Mouse (Mus musculus): Measurements from ENCODE around the gene Atp5h. TPM values are rescaled to one million over a fixed set of nuclear protein-coding genes. Genes with fewer than 3 reads are reported as not detected.
"Not testable (repeated sequence)": the region's sequence is repeated elsewhere in the genome, so short reads cannot be mapped to it uniquely, and the experiment has no call there.

The Atp5h gene
- polyA plus RNA-seq, 1 experiment from 2014 or later, result 943 TPM

DNA sequence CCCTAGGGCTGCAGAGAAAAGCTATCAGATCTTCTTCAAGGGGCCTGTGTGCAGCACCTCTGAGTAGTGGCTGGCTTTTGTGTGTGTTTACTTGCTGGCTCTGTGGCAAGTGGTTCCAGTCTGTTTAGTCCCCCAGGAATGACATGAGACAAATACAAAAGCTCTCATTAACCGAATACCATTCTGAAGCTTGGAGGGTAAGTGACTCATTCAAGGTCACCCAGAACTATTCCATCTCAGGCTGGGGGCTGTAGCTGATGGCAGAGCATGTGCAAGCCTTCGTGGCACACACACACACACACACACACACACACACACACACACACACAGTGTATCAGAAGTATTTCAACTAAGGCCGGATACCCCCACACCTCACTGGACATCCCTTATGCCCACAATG lies 19.6 kb downstream of the Atp5h start:
- H3K9me3 ChIP-seq (ENCODE audit: control insufficient read depth, low read length), result no peaks in the 10 kb centered on the region
- 97% methylated on average over 2 of the region's 3 CpGs for WGBS
- peaks cover 14% of the 10 kb centered on the region; the same call in 1 of the 2 replicates for H3K36me3 ChIP-seq (ENCODE audit: control insufficient read depth, insufficient read depth, low read length)
- no peak for DNase-seq (ENCODE audit: low spot score)
- peaks cover 5% of the 10 kb centered on the region; the same call in 1 of the 2 replicates for H3K4me1 ChIP-seq (ENCODE audit: control insufficient read depth, insufficient read depth, low read length)
- H3K27me3 ChIP-seq (replicated peaks; ENCODE audit: control insufficient read depth, insufficient read depth, low read length), result no peaks in the 10 kb centered on the region
- no peak for ATAC-seq (ENCODE audit: low read depth)
- no peak overlapping the region for H3K27ac ChIP-seq (replicated peaks; ENCODE audit: low read depth, low read length)
- H3K4me2 ChIP-seq (ENCODE audit: low read depth, low read length), result no peak overlapping the region
- H3K4me3 ChIP-seq (ENCODE audit: low read depth, low read length), result no peak overlapping the region
- H3K9ac ChIP-seq (ENCODE audit: low read depth, low read length), result no peak overlapping the region

DNA sequence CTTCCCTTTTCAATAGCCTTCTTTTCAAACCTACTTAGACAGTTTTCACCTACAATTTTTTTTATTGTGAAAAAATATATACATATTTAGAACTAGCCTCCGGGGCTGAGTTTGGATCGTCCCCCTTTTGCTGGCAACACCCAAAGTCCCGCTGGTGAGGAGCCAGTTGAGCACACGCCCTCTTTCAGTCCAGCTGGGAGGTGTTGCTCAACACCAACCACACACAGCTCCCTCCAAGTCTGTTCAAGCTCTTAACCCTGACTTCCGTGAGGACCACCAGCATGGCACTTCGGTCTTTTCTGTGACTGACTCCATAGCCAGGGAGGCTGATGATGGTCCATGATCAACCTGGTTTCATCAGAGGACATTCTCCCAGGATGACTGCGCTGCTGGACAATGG lies 21.7 kb downstream of the Atp5h start:
- peaks cover 32% of the 10 kb centered on the region for H3K36me3 ChIP-seq (ENCODE audit: control insufficient read depth, insufficient read depth, low read length)
- 80% methylated on average over 7 of the region's 7 CpGs for WGBS
- ATAC-seq (ENCODE audit: low read depth) (no peak), DNase-seq (ENCODE audit: low spot score) (no peak)
- H3K4me2 ChIP-seq (ENCODE audit: low read depth, low read length), result no peak overlapping the region
- no peak overlapping the region for H3K27ac ChIP-seq (replicated peaks; ENCODE audit: low read depth, low read length)
- H3K9me3 ChIP-seq (ENCODE audit: control insufficient read depth, low read length), result no peaks in the 10 kb centered on the region
- H3K4me3 ChIP-seq (ENCODE audit: low read depth, low read length), result no peak overlapping the region
- no peaks in the 10 kb centered on the region for H3K4me1 ChIP-seq (ENCODE audit: control insufficient read depth, insufficient read depth, low read length)
- H3K27me3 ChIP-seq (replicated peaks; ENCODE audit: control insufficient read depth, insufficient read depth, low read length), result no peaks in the 10 kb centered on the region
- H3K9ac ChIP-seq (ENCODE audit: low read depth, low read length), result no peak overlapping the region

DNA sequence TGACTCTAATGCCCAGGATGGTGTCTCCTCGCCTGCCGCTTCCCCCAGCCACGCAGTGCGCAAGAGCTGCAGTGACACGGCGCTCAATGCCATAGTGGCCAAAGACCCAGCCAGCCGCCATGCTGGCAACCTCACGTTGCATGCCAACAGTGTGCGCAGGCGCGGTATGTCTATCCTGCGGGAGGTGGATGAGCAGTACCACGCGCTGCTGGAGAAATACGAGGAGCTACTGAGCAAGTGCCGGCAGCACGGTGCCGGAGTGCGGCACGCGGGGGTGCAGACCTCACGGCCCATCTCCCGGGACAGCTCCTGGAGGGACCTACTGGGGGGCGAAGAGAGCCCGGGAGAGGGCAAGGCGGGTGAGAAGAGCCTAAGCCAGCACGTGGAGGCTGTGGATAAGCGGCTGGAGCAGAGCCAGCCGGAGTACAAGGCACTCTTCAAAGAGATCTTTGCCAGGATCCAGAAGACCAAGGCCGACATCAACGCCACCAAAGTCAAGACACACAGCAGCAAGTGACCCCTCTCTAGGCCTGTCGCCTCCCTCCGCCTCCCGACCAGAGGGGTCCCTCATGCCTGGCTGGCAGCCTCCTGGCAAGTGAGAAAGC lies 25.9 kb downstream of the Atp5h start:
- H3K27ac ChIP-seq (replicated peaks; ENCODE audit: low read depth, low read length), result no peak overlapping the region
- H3K4me3 ChIP-seq (ENCODE audit: low read depth, low read length), result no peak overlapping the region
- peak; percentile 45; the same call in 1 of the 2 replicates for ATAC-seq (ENCODE audit: low read depth)
- no peaks in the 10 kb centered on the region for H3K27me3 ChIP-seq (replicated peaks; ENCODE audit: control insufficient read depth, insufficient read depth, low read length)
- H3K4me2 ChIP-seq (ENCODE audit: low read depth, low read length), result no peak overlapping the region
- H3K4me1 ChIP-seq (ENCODE audit: control insufficient read depth, insufficient read depth, low read length), result no peaks in the 10 kb centered on the region
- no peak overlapping the region for H3K9ac ChIP-seq (ENCODE audit: low read depth, low read length)
- H3K9me3 ChIP-seq (ENCODE audit: control insufficient read depth, low read length), result no peaks in the 10 kb centered on the region
- 78% methylated on average over 34 of the region's 34 CpGs for WGBS
- peaks cover 61% of the 10 kb centered on the region for H3K36me3 ChIP-seq (ENCODE audit: control insufficient read depth, insufficient read depth, low read length)
- DNase-seq (ENCODE audit: low spot score), result no peak

DNA sequence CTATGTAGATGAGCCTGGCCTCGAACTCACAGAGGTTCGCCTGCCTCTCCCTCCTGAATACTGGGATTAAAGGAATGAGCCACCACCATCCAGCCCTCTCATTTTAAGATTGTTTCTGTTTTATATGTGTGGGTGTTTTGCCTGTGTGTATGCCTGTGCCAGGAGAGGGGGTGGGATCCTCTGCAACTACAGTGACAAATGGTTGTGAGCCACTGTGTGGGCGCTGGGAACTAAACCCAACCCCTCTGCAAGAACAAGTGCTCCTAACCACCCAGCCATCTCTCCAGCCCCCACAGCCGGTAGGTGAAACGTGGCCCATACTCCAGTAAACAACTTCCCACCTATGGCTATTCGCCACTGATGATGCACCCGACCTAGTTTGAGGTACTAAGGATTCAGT lies 28.4 kb downstream of the Atp5h start:
- Histone ChIP-seq H3K27ac (replicated peaks; ENCODE audit: low read depth, low read length) (no peak overlapping the region), H3K9me3 (ENCODE audit: control insufficient read depth, low read length) (no peaks in the 10 kb centered on the region), H3K4me3 (ENCODE audit: low read depth, low read length) (no peak overlapping the region), H3K4me1 (ENCODE audit: control insufficient read depth, insufficient read depth, low read length) (no peaks in the 10 kb centered on the region), H3K4me2 (ENCODE audit: low read depth, low read length) (no peak overlapping the region), H3K27me3 (replicated peaks; ENCODE audit: control insufficient read depth, insufficient read depth, low read length) (no peaks in the 10 kb centered on the region), H3K36me3 (ENCODE audit: control insufficient read depth, insufficient read depth, low read length) (peaks cover 59% of the 10 kb centered on the region), H3K9ac (ENCODE audit: low read depth, low read length) (no peak overlapping the region)
- WGBS, result 91% methylated on average over 7 of the region's 7 CpGs
- no peak for ATAC-seq (ENCODE audit: low read depth)
- no peak for DNase-seq (ENCODE audit: low spot score)

DNA sequence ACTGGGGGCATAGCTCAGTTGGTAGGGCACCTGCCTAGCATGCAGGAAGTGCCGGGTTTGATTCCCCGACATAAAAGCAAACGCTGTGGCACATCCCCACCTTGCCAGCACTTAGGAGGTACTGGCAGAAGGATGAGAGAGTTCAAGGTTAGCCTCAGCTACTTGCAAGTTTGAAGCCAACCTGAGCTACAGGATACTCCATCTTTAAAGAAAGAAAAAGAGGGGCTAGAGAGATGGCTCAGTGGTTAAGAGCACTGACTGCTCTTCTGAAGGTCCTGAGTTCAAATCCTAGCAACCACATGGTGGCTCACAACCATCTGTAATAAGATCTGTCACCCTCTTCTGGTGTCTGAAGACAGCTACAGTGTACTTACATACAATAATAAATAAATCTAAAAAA lies 32.9 kb downstream of the Atp5h start:
- not testable (repeated sequence) for H3K4me2 ChIP-seq (ENCODE audit: low read depth, low read length); H3K27ac ChIP-seq (replicated peaks; ENCODE audit: low read depth, low read length); H3K27me3 ChIP-seq (replicated peaks; ENCODE audit: control insufficient read depth, insufficient read depth, low read length); H3K9ac ChIP-seq (ENCODE audit: low read depth, low read length); H3K4me3 ChIP-seq (ENCODE audit: low read depth, low read length); ATAC-seq (ENCODE audit: low read depth); H3K9me3 ChIP-seq (ENCODE audit: control insufficient read depth, low read length); DNase-seq (ENCODE audit: low spot score)
- WGBS, result 84% methylated on average over 3 of the region's 3 CpGs
- H3K36me3 ChIP-seq (ENCODE audit: control insufficient read depth, insufficient read depth, low read length), result peaks cover 19% of the 10 kb centered on the region
- H3K4me1 ChIP-seq (ENCODE audit: control insufficient read depth, insufficient read depth, low read length), result peaks cover 26% of the 10 kb centered on the region

DNA sequence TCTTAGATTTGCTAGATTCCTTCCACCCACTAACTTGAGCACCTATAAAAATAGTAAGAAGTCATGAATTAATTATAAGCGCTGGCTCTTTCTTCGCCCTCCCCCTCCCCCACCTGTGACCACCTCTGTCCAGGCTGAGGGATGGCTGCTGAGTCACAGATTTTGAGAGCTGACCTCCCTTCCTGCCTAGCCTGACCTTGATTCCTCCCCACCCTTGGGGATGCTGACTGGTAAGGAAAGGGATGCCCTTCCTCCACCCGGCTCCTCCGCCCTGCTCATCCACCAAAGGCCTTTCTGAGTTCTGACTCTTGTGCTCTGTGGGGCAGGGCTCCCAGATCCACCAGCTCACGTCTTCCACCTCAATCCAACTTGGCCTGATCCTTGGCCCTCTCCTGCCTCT lies 35.2 kb downstream of the Atp5h start:
- H3K9me3 ChIP-seq (ENCODE audit: control insufficient read depth, low read length), result no peaks in the 10 kb centered on the region
- 0 out of 2 replicates have a peak overlapping the region, but pooled peaks have one; percentile 44 for H3K27ac ChIP-seq (replicated peaks; ENCODE audit: low read depth, low read length)
- no peaks in the 10 kb centered on the region for H3K36me3 ChIP-seq (ENCODE audit: control insufficient read depth, insufficient read depth, low read length)
- no peak overlapping the region for H3K9ac ChIP-seq (ENCODE audit: low read depth, low read length)
- H3K27me3 ChIP-seq (replicated peaks; ENCODE audit: control insufficient read depth, insufficient read depth, low read length), result no peaks in the 10 kb centered on the region
- no peak overlapping the region for H3K4me3 ChIP-seq (ENCODE audit: low read depth, low read length)
- 64% methylated on average over 5 of the region's 5 CpGs for WGBS
- peaks cover 29% of the 10 kb centered on the region for H3K4me1 ChIP-seq (ENCODE audit: control insufficient read depth, insufficient read depth, low read length)
- DNase-seq (ENCODE audit: low spot score), result no peak
- no peak for ATAC-seq (ENCODE audit: low read depth)
- peak overlapping the region; percentile 70 for H3K4me2 ChIP-seq (ENCODE audit: low read depth, low read length)

DNA sequence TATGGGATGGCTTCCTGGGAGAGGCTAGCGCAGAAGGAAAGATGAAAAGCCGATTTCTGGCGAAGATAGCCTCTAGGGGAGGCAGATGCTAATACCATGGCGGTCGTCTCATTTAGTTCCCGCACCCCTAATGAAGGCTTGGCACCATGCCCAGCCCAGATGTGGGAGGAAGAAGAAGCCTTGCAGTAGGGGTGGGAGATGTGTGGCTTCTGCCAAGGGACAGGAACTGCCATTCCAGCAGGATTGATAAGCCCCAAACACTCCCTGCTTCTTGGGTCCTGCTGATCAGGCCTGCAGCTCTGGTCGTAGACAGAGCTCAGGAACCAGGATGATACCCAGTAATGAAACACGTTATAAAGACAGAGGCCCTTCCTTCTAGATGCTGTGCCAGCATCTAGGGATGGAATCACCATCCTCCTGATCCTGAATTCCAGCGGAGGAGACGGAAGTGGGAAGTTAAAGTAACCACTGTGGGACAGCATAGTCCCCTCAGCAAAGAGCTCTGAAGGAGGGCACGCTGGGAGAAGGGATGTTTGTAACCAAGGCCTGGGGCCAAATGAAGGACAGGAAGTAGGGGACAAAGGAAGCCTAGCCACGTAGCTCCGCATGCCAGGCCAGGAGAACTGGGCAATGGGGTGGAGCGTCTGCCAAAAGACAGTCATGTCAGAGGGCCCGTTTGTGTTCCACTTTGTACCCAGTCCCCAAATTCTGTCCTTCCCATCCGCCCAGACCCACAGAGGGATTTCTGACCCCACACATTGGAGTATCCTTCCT lies 35.9 kb downstream of the Atp5h start:
- Histone ChIP-seq H3K4me2 (ENCODE audit: low read depth, low read length) (peak overlapping the region; percentile 70), H3K9ac (ENCODE audit: low read depth, low read length) (no peak overlapping the region), H3K27me3 (replicated peaks; ENCODE audit: control insufficient read depth, insufficient read depth, low read length) (no peaks in the 10 kb centered on the region), H3K4me3 (ENCODE audit: low read depth, low read length) (peak overlapping the region; percentile 4), H3K36me3 (ENCODE audit: control insufficient read depth, insufficient read depth, low read length) (no peaks in the 10 kb centered on the region), H3K4me1 (ENCODE audit: control insufficient read depth, insufficient read depth, low read length) (peaks cover 29% of the 10 kb centered on the region), H3K27ac (replicated peaks; ENCODE audit: low read depth, low read length) (peak overlapping the region; percentile 44; the same call in 1 of the 2 replicates), H3K9me3 (ENCODE audit: control insufficient read depth, low read length) (no peaks in the 10 kb centered on the region)
- WGBS, result 27% methylated on average over 16 of the region's 16 CpGs
- ATAC-seq (ENCODE audit: low read depth) (no peak), DNase-seq (ENCODE audit: low spot score) (peak; percentile 82)

DNA sequence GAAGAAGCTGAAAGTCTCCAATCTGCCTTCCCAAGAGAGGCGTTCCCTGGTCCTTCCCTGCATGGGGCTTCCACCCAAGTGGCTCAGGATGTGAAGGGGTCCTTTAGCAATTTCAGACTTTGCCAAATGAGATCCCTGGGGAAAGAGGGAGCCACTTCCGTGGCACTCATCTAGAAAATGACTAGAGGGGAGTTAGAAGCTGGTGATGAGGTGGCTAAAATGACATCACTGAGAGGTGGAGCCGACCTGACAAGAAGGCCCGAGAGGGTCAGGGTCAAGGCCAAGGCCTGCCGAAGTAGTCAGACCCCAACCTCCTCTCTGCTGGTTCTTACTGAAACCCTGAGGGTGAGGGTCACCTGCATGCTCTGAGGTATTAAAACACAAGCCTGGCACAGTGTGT lies 36.9 kb downstream of the Atp5h start:
- no peaks in the 10 kb centered on the region for H3K9me3 ChIP-seq (ENCODE audit: control insufficient read depth, low read length)
- H3K27me3 ChIP-seq (replicated peaks; ENCODE audit: control insufficient read depth, insufficient read depth, low read length), result no peaks in the 10 kb centered on the region
- H3K9ac ChIP-seq (ENCODE audit: low read depth, low read length), result peak overlapping the region; percentile 89
- H3K27ac ChIP-seq (replicated peaks; ENCODE audit: low read depth, low read length), result no peak overlapping the region
- no peak for ATAC-seq (ENCODE audit: low read depth)
- DNase-seq (ENCODE audit: low spot score), result no peak
- WGBS, result 13% methylated on average over 5 of the region's 5 CpGs
- H3K36me3 ChIP-seq (ENCODE audit: control insufficient read depth, insufficient read depth, low read length), result no peaks in the 10 kb centered on the region
- H3K4me1 ChIP-seq (ENCODE audit: control insufficient read depth, insufficient read depth, low read length), result peaks cover 29% of the 10 kb centered on the region
- peak overlapping the region; percentile 70 for H3K4me2 ChIP-seq (ENCODE audit: low read depth, low read length)
- H3K4me3 ChIP-seq (ENCODE audit: low read depth, low read length), result peak overlapping the region; percentile 82

All from embryonic facial prominence, embryonic 14.5 days (tissue).